Mouse (Mus musculus) liver, embryonic 14.5 days (tissue): Measurements from ENCODE around the gene Mpp5. TPM values are rescaled to one million over a fixed set of nuclear protein-coding genes. Genes with fewer than 3 reads are reported as not detected.

Experiments used
- ATAC-seq: fragments of 200-750 bp; cut with Nextera tagmentation; 2 replicates; pipeline ENCODE4 v1.8.0; 2017; ENCODE audit warnings: moderate number of reproducible peaks, mild to moderate bottlenecking, moderate library complexity; ENCODE audit not compliant: insufficient read depth
- DNase-seq, 3 experiments: peaks; one replicate each; pipeline ENCODE4 v3.0.0-alpha.2; 2012 to 2013; ENCODE audit warnings: low read depth in 3 of 3, low spot score in 3 of 3
- H3K27ac ChIP-seq: fragments of 300-500 bp; sonication (generic); 2 replicates; pipeline ENCODE4 v1.5.1; 2014; ENCODE audit warnings: moderate library complexity, mild to moderate bottlenecking, control low read depth, inconsistent platforms
- H3K27me3 ChIP-seq: fragments of 300-500 bp; sonication (generic); 2 replicates; pipeline ENCODE4 v1.6.1; 2014; ENCODE audit warnings: mild to moderate bottlenecking, low read length, moderate library complexity; ENCODE audit not compliant: control insufficient read depth, insufficient read depth
- H3K36me3 ChIP-seq: fragments of 300-500 bp; sonication (generic); replicated peaks from 2 replicates; pipeline ENCODE4 v1.6.1; 2014; ENCODE audit warnings: low read depth; ENCODE audit not compliant: control insufficient read depth, insufficient read depth
- H3K4me1 ChIP-seq, 2 experiments: fragments of 200-500 bp in 1 of 2; fragments of 300-500 bp in 1 of 2; sonication (generic) in 1 of 2; replicated peaks; 2 replicates each; pipeline ENCODE4 v1.6.1; 2012 to 2014; ENCODE audit warnings: antibody characterized with exemption in 1 of 2, inconsistent platforms in 1 of 2, low read length in 1 of 2; ENCODE audit not compliant: control insufficient read depth in 2 of 2, insufficient read depth in 2 of 2
- H3K4me2 ChIP-seq: fragments of 300-500 bp; sonication (generic); 2 replicates; pipeline ENCODE4 v1.6.1; 2014; ENCODE audit warnings: low read depth, mild to moderate bottlenecking, control low read depth, moderate library complexity
- H3K4me3 ChIP-seq, 2 experiments: fragments of 200-500 bp in 1 of 2; fragments of 300-500 bp in 1 of 2; sonication (generic) in 1 of 2; 2 replicates each; pipeline ENCODE4 v1.5.1; 2012 to 2014; ENCODE audit warnings: low read depth in 2 of 2, low read length in 2 of 2, mild to moderate bottlenecking in 2 of 2, control low read depth in 1 of 2, inconsistent platforms in 1 of 2, moderate library complexity in 1 of 2; ENCODE audit not compliant: insufficient read depth in 1 of 2
- H3K9ac ChIP-seq: fragments of 300-500 bp; sonication (generic); replicated peaks from 2 replicates; pipeline ENCODE4 v1.6.1; 2014; ENCODE audit warnings: mild to moderate bottlenecking, control low read depth, moderate library complexity
- H3K9me3 ChIP-seq: fragments of 300-500 bp; sonication (generic); 2 replicates; pipeline ENCODE4 v1.6.1; 2016; ENCODE audit warnings: low read length, mixed read lengths; ENCODE audit not compliant: control insufficient read depth
- CTCF ChIP-seq: IDR thresholded peaks from 2 replicates; pipeline ENCODE4 v1.5.1; 2016; ENCODE audit warnings: antibody characterized with exemption, low read depth, control low read depth
- WGBS: fragments of 180-500 bp; shearing (Covaris S2); extraction: QIAGEN DNeasy Blood & Tissue Kit; methylation state at CpG from one replicate; pipeline ENCODE4 v1.1.7; 2014; ENCODE audit not compliant: insufficient replicate concordance; 5-methylcytosine and 5-hydroxymethylcytosine counted together
- polyA plus RNA-seq, 2 experiments: library from polyadenylated mRNA; depleted of rRNA in 1 of 2; stranded (reverse) in 1 of 2; unstranded in 1 of 2; fragments of >200 nt; fragmentation: Nextera tagmentation in 1 of 2; extraction: Ambion mirVana in 1 of 2; gene quantifications; 2 replicates each; pipeline versions ENCODE4 v1.2.1 to v1.2.3; 2012 to 2014

Mpp5 gene
- polyA plus RNA-seq, 2 experiments = 2.7 to 7.3 TPM

GRCm38 (mm10) chr12:78890062-78890461, 141.4 kb downstream of the Mpp5 start:
- Histone ChIP-seq H3K27me3 (no peaks in the 10 kb centered on the region), H3K4me3 (no peak overlapping the region), H3K4me1 (no peaks in the 10 kb centered on the region; a peak in 1 of 4 replicates), H3K4me2 (no peak overlapping the region), H3K36me3 (peaks cover 95% of the 10 kb centered on the region), H3K9me3 (no peaks in the 10 kb centered on the region), H3K9ac (no peak overlapping the region), H3K27ac (no peak overlapping the region)
- no peak for ATAC-seq
- no peak for TF ChIP-seq CTCF
- no peak for DNase-seq
- WGBS = 46% methylated on average over 1 of the region's 1 CpGs

Other genes starting within 250 kb of the Mpp5 start
- gene Fam71d, start 57.4 kb upstream of the Mpp5 start, polyA plus RNA-seq (2012; rRNA removed) = not detected in 2 replicates
- gene Fam71d, start 57.4 kb upstream of the Mpp5 start, polyA plus RNA-seq (2014; fragmentation: Nextera tagmentation; extraction: Ambion mirVana) = not detected in 2 replicates
- 9.7 and 15.2 TPM in 2 replicates for gene Atp6v1d, start 112.7 kb downstream of the Mpp5 start, polyA plus RNA-seq (2012; rRNA removed)
- gene Atp6v1d, start 112.7 kb downstream of the Mpp5 start, polyA plus RNA-seq (2014; fragmentation: Nextera tagmentation; extraction: Ambion mirVana) = 29.6 and 34.4 TPM in 2 replicates
- 16.5 and 49.6 TPM in 2 replicates for gene Eif2s1, start 112.9 kb downstream of the Mpp5 start, polyA plus RNA-seq (2012; rRNA removed)
- 184 and 198 TPM in 2 replicates for gene Eif2s1, start 112.9 kb downstream of the Mpp5 start, polyA plus RNA-seq (2014; fragmentation: Nextera tagmentation; extraction: Ambion mirVana)
- 18.7 and 21.5 TPM in 2 replicates for gene Plek2, start 158.1 kb downstream of the Mpp5 start, polyA plus RNA-seq (2012; rRNA removed)
- gene Plek2, start 158.1 kb downstream of the Mpp5 start, polyA plus RNA-seq (2014; fragmentation: Nextera tagmentation; extraction: Ambion mirVana) = 51.0 and 51.5 TPM in 2 replicates